Mouse (Mus musculus) left cerebral cortex, adult 9 months (tissue): ENCODE measurements around the gene Speer2.

Experiments used
- DNase-seq, 2 experiments: peaks; one replicate each; pipeline ENCODE4 v3.0.0; 2022; ENCODE audit warnings: low spot score in 2 of 2

Gene Speer2

GRCm38 (mm10) chr16:69863644-69864043 lies at the start of gene Speer2:
Gene Speer2 (minus strand): TSS chr16:69863744.
- no peak for DNase-seq

- no peak for DNase-seq
Measured at GRCm38 (mm10) chr16:69904303-69904702, 40.8 kb upstream of the Speer2 start.

GRCm38 (mm10) chr16:69880712-69881111 lies 17.2 kb upstream of the Speer2 start:
- DNase-seq: no peak

GRCm38 (mm10) chr16:69836628-69837027 lies 26.9 kb downstream of the Speer2 start:
- no peak for DNase-seq

DNA sequence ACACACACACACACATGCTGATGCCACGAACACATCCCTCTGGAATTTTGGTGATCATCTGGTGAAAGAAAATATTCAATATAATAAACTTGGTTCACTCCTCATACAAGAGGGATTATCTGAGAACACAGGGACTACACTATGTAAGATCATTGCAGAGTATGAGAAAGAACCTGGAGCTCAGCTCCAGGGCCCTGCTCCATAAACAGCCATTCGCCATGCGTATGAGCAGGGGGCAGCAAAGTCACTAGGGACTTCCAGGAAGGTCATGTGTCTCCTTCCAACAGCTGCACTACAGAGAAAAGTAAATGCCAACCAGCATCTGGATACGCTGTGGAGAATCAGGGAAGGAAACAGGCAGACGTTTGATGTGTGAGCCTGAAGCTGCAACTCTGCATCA lies 49.9 kb downstream of the Speer2 start:
- no peak for DNase-seq
